Mouse (Mus musculus): ENCODE measurements around the gene Odr4. TPM values are rescaled to one million over a fixed set of nuclear protein-coding genes. Genes with fewer than 3 reads are reported as not detected.

Gene Odr4
- total RNA-seq, 2 experiments from 2014 or later: 62.6 to 64.8 TPM

GRCm38 (mm10) chr1:150391931-150392637 lies 796 bp downstream of the Odr4 start:
- no peak for DNase-seq (ENCODE audit: low spot score in 2 of 2)
- H3K27ac ChIP-seq: peak overlapping the region; percentile 97
- TF ChIP-seq CTCF (conservative IDR thresholded peaks at IDR 0.05): no peak
- H3K4me3 ChIP-seq: peak overlapping the region; percentile 80

DNA sequence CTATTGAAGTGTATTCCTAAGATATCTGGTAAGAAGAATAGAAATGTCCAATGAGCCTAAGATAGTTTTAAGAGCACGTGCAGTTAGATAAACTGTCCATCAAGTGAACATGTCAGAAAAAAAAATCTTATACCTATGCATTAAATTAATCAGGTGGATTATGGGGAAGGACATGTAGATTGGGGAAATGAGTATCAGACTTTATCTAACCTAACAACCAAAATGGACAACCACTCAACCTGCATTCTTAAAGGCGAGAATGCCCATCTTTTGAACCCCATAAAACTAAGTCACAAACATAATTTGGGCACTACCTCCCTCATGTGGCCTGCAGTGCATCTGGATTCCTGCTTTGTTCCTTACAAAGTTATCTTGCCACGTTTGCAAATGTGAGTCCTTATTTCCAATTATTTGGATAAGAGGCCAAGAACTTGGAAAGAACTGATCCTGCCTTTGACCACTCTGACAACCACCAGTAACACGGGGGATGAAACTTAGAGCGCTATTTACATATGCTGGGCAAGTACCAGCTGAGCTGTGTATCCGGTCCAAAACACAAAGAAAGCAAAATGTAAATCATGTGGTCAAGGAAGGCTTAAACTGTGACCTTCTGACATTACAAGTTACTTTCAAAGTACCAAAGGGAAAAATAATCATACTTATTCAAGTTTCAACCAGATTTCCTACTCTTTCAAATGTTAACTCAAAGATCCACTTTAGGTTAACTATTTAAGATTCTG lies 3.3 kb downstream of the Odr4 start:
- DNase-seq (ENCODE audit: low spot score in 2 of 2): no peak
- TF ChIP-seq CTCF (conservative IDR thresholded peaks at IDR 0.05): no peak
- Histone ChIP-seq H3K27ac (no peak overlapping the region), H3K4me3 (no peak overlapping the region)

- TF ChIP-seq CTCF (conservative IDR thresholded peaks at IDR 0.05): no peak
- Histone ChIP-seq H3K4me3 (no peak overlapping the region), H3K27ac (no peak overlapping the region)
- DNase-seq (ENCODE audit: low spot score in 2 of 2): no peak
These were observed 5.3 kb downstream of the Odr4 start for GRCm38 (mm10) chr1:150387572-150387971.

- DNase-seq (ENCODE audit: low spot score in 2 of 2): peak in 1 of 2 experiments; percentile 41
- H3K4me3 ChIP-seq: no peak overlapping the region
- TF ChIP-seq CTCF (conservative IDR thresholded peaks at IDR 0.05): no peak
- peak overlapping the region; percentile 79 for H3K27ac ChIP-seq
These were observed 8.7 kb downstream of the Odr4 start for GRCm38 (mm10) chr1:150384138-150384537.

DNA sequence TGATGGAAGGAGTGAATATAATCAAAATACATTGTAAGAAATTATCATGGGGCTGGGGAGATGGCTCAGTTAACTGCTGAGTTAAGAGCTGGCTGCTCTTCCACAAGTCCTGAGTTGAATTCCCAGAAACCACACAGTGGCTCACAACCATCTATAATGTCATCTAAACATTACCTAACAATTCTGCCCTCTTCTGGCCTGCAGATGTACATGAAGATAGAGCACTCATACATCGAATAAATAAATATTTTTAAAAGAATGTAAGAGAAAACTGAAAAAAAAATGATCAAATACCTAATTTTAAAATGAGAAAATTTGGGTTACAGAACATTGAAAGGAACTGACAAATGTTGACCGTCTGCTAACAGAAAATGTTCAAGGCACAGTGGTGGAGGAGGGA lies 18.6 kb downstream of the Odr4 start:
- peak; percentile 53 for TF ChIP-seq CTCF (conservative IDR thresholded peaks at IDR 0.05)
- no peak for DNase-seq (ENCODE audit: low spot score in 2 of 2)

GRCm38 (mm10) chr1:150372895-150373294 lies 20.0 kb downstream of the Odr4 start:
- no peak overlapping the region for H3K27ac ChIP-seq
- no peak overlapping the region for H3K4me3 ChIP-seq
- TF ChIP-seq CTCF (conservative IDR thresholded peaks at IDR 0.05): peak; percentile 75
- no peak for DNase-seq (ENCODE audit: low spot score in 2 of 2)

More for the DNA sequence above, 18.6 kb downstream of the Odr4 start:
- H3K4me3 ChIP-seq: no peak overlapping the region
- peak overlapping the region; percentile 36 for H3K27ac ChIP-seq

- no peak for DNase-seq (ENCODE audit: low spot score in 2 of 2)
- Histone ChIP-seq H3K4me3 (no peak overlapping the region), H3K27ac (no peak overlapping the region)
- TF ChIP-seq CTCF (conservative IDR thresholded peaks at IDR 0.05): no peak
These were observed 32.0 kb downstream of the Odr4 start for GRCm38 (mm10) chr1:150360864-150361263.

GRCm38 (mm10) chr1:150335111-150335510 lies 57.8 kb downstream of the Odr4 start:
- no peak for TF ChIP-seq CTCF (conservative IDR thresholded peaks at IDR 0.05)
- no peak for DNase-seq (ENCODE audit: low spot score in 2 of 2)

GRCm38 (mm10) chr1:150319205-150319604 lies 73.7 kb downstream of the Odr4 start, which contains the start of gene Pdc:
Gene Pdc, plus strand, starts transcription at chr1:150319417.
- no peak for DNase-seq (ENCODE audit: low spot score in 2 of 2)
- Histone ChIP-seq H3K27ac (no peak within 1 kb of the TSS), H3K4me3 (no peak within 1 kb of the TSS)
- no peak for TF ChIP-seq CTCF (conservative IDR thresholded peaks at IDR 0.05)

More at GRCm38 (mm10) chr1:150335111-150335510, 57.8 kb downstream of the Odr4 start:
- Histone ChIP-seq H3K27ac (no peak overlapping the region), H3K4me3 (no peak overlapping the region)

Other genes with a start within 250 kb of the Odr4 start
- gene Pdc, start 73.7 kb downstream of the Odr4 start, total RNA-seq (2021): not detected
- 100 to 1,000 TPM; 110 TPM for gene Tpr, start 242 bp downstream of the Odr4 start, total RNA-seq (2021)
- gene Prg4, start 73.1 kb upstream of the Odr4 start, total RNA-seq (2021): 1 to 10 TPM in 1 of 2 experiments, under 1 TPM in 1; 0.97 to 1.3 TPM